Mouse (Mus musculus) hindbrain, postnatal 0 days (tissue): ENCODE data around the gene Tmem268. TPM values are rescaled to one million over a fixed set of nuclear protein-coding genes. Genes with fewer than 3 reads are reported as not detected.

ENCODE experiments used
- ATAC-seq: fragments of 200-750 bp; cut with Nextera tagmentation; 2 replicates; pipeline ENCODE4 v1.8.0; 2017; ENCODE audit warnings: mild to moderate bottlenecking, moderate TSS enrichment, moderate library complexity
- DNase-seq: peaks from one replicate; pipeline ENCODE4 v3.0.0-alpha.2; 2015; ENCODE audit warnings: low spot score
- H3K27ac ChIP-seq: fragments of 300-500 bp; sonication (generic); 2 replicates; pipeline ENCODE4 v1.5.1; 2014; ENCODE audit warnings: mild to moderate bottlenecking
- H3K27me3 ChIP-seq: fragments of 300-500 bp; sonication (generic); 2 replicates; pipeline ENCODE4 v1.6.1; 2014; ENCODE audit warnings: low read length, mixed read lengths; ENCODE audit not compliant: insufficient read depth
- H3K36me3 ChIP-seq: fragments of 300-500 bp; sonication (generic); 2 replicates; pipeline ENCODE4 v1.6.1; 2014; ENCODE audit warnings: low read length, mixed read lengths; ENCODE audit not compliant: insufficient read depth
- H3K4me1 ChIP-seq: fragments of 300-500 bp; sonication (generic); 2 replicates; pipeline ENCODE4 v1.6.1; 2014; ENCODE audit warnings: antibody characterized with exemption, low read length, mixed read lengths; ENCODE audit not compliant: insufficient read depth
- H3K4me2 ChIP-seq: fragments of 300-500 bp; sonication (generic); 2 replicates; pipeline ENCODE4 v1.6.1; 2014; ENCODE audit warnings: low read depth, mild to moderate bottlenecking, low read length, moderate library complexity, mixed read lengths
- H3K4me3 ChIP-seq: fragments of 300-500 bp; sonication (generic); 2 replicates; pipeline ENCODE4 v1.5.1; 2014; ENCODE audit warnings: low read length
- H3K9ac ChIP-seq: fragments of 300-500 bp; sonication (generic); replicated peaks from 2 replicates; pipeline ENCODE4 v1.6.1; 2014; ENCODE audit warnings: mild to moderate bottlenecking, low read length, moderate library complexity, mixed read lengths
- H3K9me3 ChIP-seq: fragments of 300-500 bp; sonication (generic); 2 replicates; pipeline ENCODE4 v1.6.1; 2016; ENCODE audit warnings: low read length, mixed read lengths
- CTCF ChIP-seq: IDR thresholded peaks from 2 replicates; pipeline ENCODE4 v1.5.1; 2016; ENCODE audit warnings: antibody characterized with exemption, control low read depth, low read depth
- WGBS: fragments of 180-500 bp; shearing (Covaris S2); extraction: QIAGEN DNeasy Blood & Tissue Kit; methylation state at CpG from one replicate; pipeline ENCODE4 v1.1.7; 2014; 5-methylcytosine and 5-hydroxymethylcytosine counted together
- polyA plus RNA-seq: library from polyadenylated mRNA; unstranded; fragments of >200 nt; fragmentation: Nextera tagmentation; extraction: Ambion mirVana; gene quantifications from 2 replicates; pipeline ENCODE4 v1.2.1, GENCODE M21; 2015
- total RNA-seq: library from RNA; depleted of rRNA; stranded (reverse); fragments of >200 nt; gene quantifications from 2 replicates; pipeline ENCODE4 v1.2.3, GENCODE M21; 2014

Tmem268 gene
- total and polyA plus RNA-seq, 2 experiments from 2014 or later: 3.9 to 7.9 TPM

GRCm38 (mm10) chr4:63582580-63582979 is 24.0 kb downstream of the Tmem268 start:
- TF ChIP-seq CTCF: no peak
- DNase-seq (no peak), ATAC-seq (no peak)
- H3K4me1 ChIP-seq: peaks cover 9% of the 10 kb centered on the region; the same call in 1 of the 2 replicates
- no peak overlapping the region for H3K27ac ChIP-seq
- no peak overlapping the region for H3K4me2 ChIP-seq
- H3K4me3 ChIP-seq: no peak overlapping the region
- WGBS: 78% methylated on average over 5 of the region's 5 CpGs
- no peak overlapping the region for H3K9ac ChIP-seq
- no peaks in the 10 kb centered on the region for H3K36me3 ChIP-seq
- H3K9me3 ChIP-seq: no peaks in the 10 kb centered on the region
- no peaks in the 10 kb centered on the region for H3K27me3 ChIP-seq

GRCm38 (mm10) chr4:63585216-63585615 is 26.6 kb downstream of the Tmem268 start:
- DNase-seq (no peak), ATAC-seq (no peak)
- H3K4me3 ChIP-seq: no peak overlapping the region
- peaks cover 1% of the 10 kb centered on the region; the same call in 1 of the 2 replicates for H3K4me1 ChIP-seq
- H3K27ac ChIP-seq: no peak overlapping the region
- TF ChIP-seq CTCF: no peak
- no peaks in the 10 kb centered on the region for H3K36me3 ChIP-seq
- H3K9ac ChIP-seq: no peak overlapping the region
- H3K9me3 ChIP-seq: no peaks in the 10 kb centered on the region
- WGBS: 75% methylated on average over 10 of the region's 10 CpGs
- no peak overlapping the region for H3K4me2 ChIP-seq
- H3K27me3 ChIP-seq: no peaks in the 10 kb centered on the region

- no peak for TF ChIP-seq CTCF
- H3K4me2 ChIP-seq: no peak overlapping the region
- ATAC-seq (no peak), DNase-seq (no peak)
- no peaks in the 10 kb centered on the region for H3K36me3 ChIP-seq
- 73% methylated on average over 2 of the region's 2 CpGs for WGBS
- H3K27ac ChIP-seq: no peak overlapping the region
- no peaks in the 10 kb centered on the region for H3K27me3 ChIP-seq
- no peak overlapping the region for H3K4me3 ChIP-seq
- H3K4me1 ChIP-seq: no peaks in the 10 kb centered on the region
- no peaks in the 10 kb centered on the region for H3K9me3 ChIP-seq
- no peak overlapping the region for H3K9ac ChIP-seq
Measured at GRCm38 (mm10) chr4:63586240-63586639, 27.7 kb downstream of the Tmem268 start.

GRCm38 (mm10) chr4:63589987-63590386 is 31.4 kb downstream of the Tmem268 start:
- Histone ChIP-seq H3K4me1 (no peaks in the 10 kb centered on the region), H3K4me2 (no peak overlapping the region), H3K27ac (no peak overlapping the region), H3K27me3 (no peaks in the 10 kb centered on the region), H3K9ac (no peak overlapping the region), H3K36me3 (no peaks in the 10 kb centered on the region), H3K4me3 (no peak overlapping the region), H3K9me3 (no peaks in the 10 kb centered on the region)
- WGBS: 93% methylated on average over 7 of the region's 7 CpGs
- TF ChIP-seq CTCF: no peak
- no peak for DNase-seq
- ATAC-seq: no peak

- H3K4me1 ChIP-seq: no peaks in the 10 kb centered on the region
- no peak for TF ChIP-seq CTCF
- no peak for DNase-seq
- WGBS: 87% methylated on average over 4 of the region's 4 CpGs
- no peaks in the 10 kb centered on the region for H3K36me3 ChIP-seq
- no peak overlapping the region for H3K27ac ChIP-seq
- no peaks in the 10 kb centered on the region for H3K27me3 ChIP-seq
- no peak for ATAC-seq
- no peak overlapping the region for H3K4me3 ChIP-seq
- no peak overlapping the region for H3K4me2 ChIP-seq
- no peaks in the 10 kb centered on the region for H3K9me3 ChIP-seq
- H3K9ac ChIP-seq: no peak overlapping the region
Measured at GRCm38 (mm10) chr4:63590538-63590937, 32.0 kb downstream of the Tmem268 start.

GRCm38 (mm10) chr4:63594459-63595110 is 36.0 kb downstream of the Tmem268 start:
- no peak for ATAC-seq
- no peak for TF ChIP-seq CTCF
- no peak overlapping the region for H3K27ac ChIP-seq
- DNase-seq: no peak
- H3K4me3 ChIP-seq: no peak overlapping the region
- no peaks in the 10 kb centered on the region for H3K36me3 ChIP-seq
- no peak overlapping the region for H3K9ac ChIP-seq
- no peaks in the 10 kb centered on the region for H3K27me3 ChIP-seq
- no peaks in the 10 kb centered on the region for H3K9me3 ChIP-seq
- no peak overlapping the region for H3K4me2 ChIP-seq
- H3K4me1 ChIP-seq: no peaks in the 10 kb centered on the region
- 65% methylated on average over 5 of the region's 5 CpGs for WGBS

GRCm38 (mm10) chr4:63595259-63595658 is 36.7 kb downstream of the Tmem268 start:
- Histone ChIP-seq H3K9me3 (no peaks in the 10 kb centered on the region), H3K9ac (no peak overlapping the region), H3K4me1 (no peaks in the 10 kb centered on the region), H3K4me2 (no peak overlapping the region), H3K4me3 (no peak overlapping the region), H3K27ac (no peak overlapping the region), H3K36me3 (no peaks in the 10 kb centered on the region), H3K27me3 (no peaks in the 10 kb centered on the region)
- WGBS: 81% methylated on average over 10 of the region's 10 CpGs
- ATAC-seq (no peak), DNase-seq (no peak)
- TF ChIP-seq CTCF: no peak
